Mouse (Mus musculus) heart, postnatal 0 days (tissue): ENCODE data around the gene Raly. TPM values are rescaled to one million over a fixed set of nuclear protein-coding genes. Genes with fewer than 3 reads are reported as not detected.
A peak's percentile ranks its signal among the peaks of the same experiment; 100 is the strongest.

Experiments used
- ATAC-seq: fragments of 200-750 bp; cut with Nextera tagmentation; 2 replicates; pipeline ENCODE4 v1.8.0; 2017; ENCODE audit warnings: low read depth, moderate number of reproducible peaks, moderate library complexity; ENCODE audit not compliant: insufficient read depth
- DNase-seq: peaks from one replicate; pipeline ENCODE4 v3.0.0-alpha.2; 2016; ENCODE audit warnings: low spot score
- H3K27ac ChIP-seq: fragments of 300-500 bp; sonication (generic); 2 replicates; pipeline ENCODE4 v1.5.1; 2014; ENCODE audit warnings: low read depth, mild to moderate bottlenecking
- H3K27me3 ChIP-seq: fragments of 300-500 bp; sonication (generic); 2 replicates; pipeline ENCODE4 v1.6.1; 2014; ENCODE audit warnings: low read length, mixed read lengths; ENCODE audit not compliant: control insufficient read depth, insufficient read depth
- H3K36me3 ChIP-seq: fragments of 300-500 bp; sonication (generic); replicated peaks from 2 replicates; pipeline ENCODE4 v1.6.1; 2014; ENCODE audit warnings: low read length, mixed read lengths; ENCODE audit not compliant: control insufficient read depth, insufficient read depth
- H3K4me1 ChIP-seq: fragments of 300-500 bp; sonication (generic); 2 replicates; pipeline ENCODE4 v1.6.1; 2014; ENCODE audit warnings: antibody characterized with exemption; ENCODE audit not compliant: control insufficient read depth, insufficient read depth
- H3K4me2 ChIP-seq: fragments of 300-500 bp; sonication (generic); 2 replicates; pipeline ENCODE4 v1.6.1; 2014; ENCODE audit warnings: low read depth, mild to moderate bottlenecking, low read length, moderate library complexity
- H3K4me3 ChIP-seq: fragments of 300-500 bp; sonication (generic); 2 replicates; pipeline ENCODE4 v1.5.1; 2014; ENCODE audit warnings: low read depth, low read length
- H3K9ac ChIP-seq: fragments of 300-500 bp; sonication (generic); replicated peaks from 2 replicates; pipeline ENCODE4 v1.6.1; 2014; ENCODE audit warnings: low read depth, low read length, mixed read lengths
- H3K9me3 ChIP-seq: fragments of 300-500 bp; sonication (generic); replicated peaks from 2 replicates; pipeline ENCODE4 v1.6.1; 2016; ENCODE audit warnings: low read length; ENCODE audit not compliant: control insufficient read depth
- CTCF ChIP-seq: IDR thresholded peaks from 2 replicates; pipeline ENCODE4 v1.5.1; 2016; ENCODE audit warnings: antibody characterized with exemption, control low read depth, low read depth
- EP300 ChIP-seq: IDR thresholded peaks from 2 replicates; pipeline ENCODE4 v1.6.1; 2016; ENCODE audit warnings: antibody characterized with exemption, low read depth
- WGBS: fragments of 180-500 bp; shearing (Covaris S2); extraction: QIAGEN DNeasy Blood & Tissue Kit; methylation state at CpG from one replicate; pipeline ENCODE4 v1.1.7; 2014; 5-methylcytosine and 5-hydroxymethylcytosine counted together
- polyA plus RNA-seq: library from polyadenylated mRNA; unstranded; fragments of >200 nt; fragmentation: Nextera tagmentation; extraction: Ambion mirVana; gene quantifications from 2 replicates; pipeline ENCODE4 v1.2.1, GENCODE M21; 2015
- total RNA-seq: library from RNA; depleted of rRNA; stranded (reverse); fragments of >200 nt; gene quantifications from 2 replicates; pipeline ENCODE4 v1.2.3, GENCODE M21; 2014; ENCODE audit warnings: low replicate concordance

The Raly gene
- total and polyA plus RNA-seq, 2 experiments from 2014 or later, result 21.7 to 266 TPM

DNA sequence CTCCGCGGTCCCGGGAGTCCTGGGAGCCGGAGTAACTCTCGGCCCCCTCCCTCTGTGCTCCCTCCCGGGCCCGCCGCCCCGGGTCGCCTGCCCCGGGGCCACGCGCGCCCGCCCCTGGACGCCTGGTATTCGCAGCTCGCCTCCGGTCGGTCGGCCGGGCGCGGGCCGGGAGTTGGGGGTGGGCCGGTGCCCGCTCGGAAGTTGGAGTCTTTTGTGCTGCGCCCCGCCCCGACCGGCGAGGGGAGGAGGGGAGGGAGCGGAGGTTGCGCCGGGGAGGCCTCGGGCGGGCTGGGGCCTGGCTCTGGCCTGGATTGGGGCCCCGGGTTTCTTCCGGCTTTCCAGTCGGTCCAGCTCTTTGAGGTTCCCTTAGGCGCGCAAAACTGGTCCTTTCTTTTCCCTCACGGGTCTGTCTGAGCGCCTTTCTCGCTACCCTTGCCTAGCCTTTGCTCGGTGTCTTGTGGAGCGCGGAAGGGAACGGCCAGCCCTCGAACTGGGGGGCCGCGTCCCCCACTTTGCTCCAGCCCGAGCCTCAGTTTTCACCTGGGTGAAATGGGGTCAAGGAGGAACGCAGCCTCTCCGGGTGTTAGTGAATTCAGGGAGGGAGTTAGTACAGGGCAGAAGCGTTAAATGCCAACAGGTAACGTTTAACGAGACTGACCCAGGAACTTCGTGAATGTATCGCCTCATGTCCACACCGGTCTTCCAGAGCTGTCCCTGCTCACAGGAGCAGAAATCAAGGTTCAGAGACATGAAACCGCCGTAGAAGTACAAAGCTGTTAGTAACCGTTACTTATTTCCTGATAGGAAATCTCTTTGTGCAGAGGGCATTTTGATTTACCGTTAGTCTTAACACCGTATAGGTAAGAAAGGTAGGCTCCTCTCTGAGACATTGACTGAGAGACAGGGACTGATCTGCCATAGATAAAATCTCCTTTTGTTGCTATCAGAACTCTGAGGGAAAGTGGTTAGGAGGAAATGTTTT is 1.1 kb downstream of the Raly start:
- H3K4me2 ChIP-seq, result peak overlapping the region; percentile 92
- H3K9ac ChIP-seq, result peak overlapping the region; percentile 99
- no peaks in the 10 kb centered on the region for H3K36me3 ChIP-seq
- no peaks in the 10 kb centered on the region for H3K9me3 ChIP-seq
- WGBS, result under 1% methylated on average over 66 of the region's 67 CpGs
- H3K27me3 ChIP-seq, result no peaks in the 10 kb centered on the region
- H3K4me3 ChIP-seq, result peak overlapping the region; percentile 99
- H3K4me1 ChIP-seq, result peaks cover 43% of the 10 kb centered on the region
- H3K27ac ChIP-seq, result peak overlapping the region; percentile 99
- ATAC-seq (peak; percentile 49), DNase-seq (peak; percentile 75)
- TF ChIP-seq CTCF (no peak), EP300 (no peak)

DNA sequence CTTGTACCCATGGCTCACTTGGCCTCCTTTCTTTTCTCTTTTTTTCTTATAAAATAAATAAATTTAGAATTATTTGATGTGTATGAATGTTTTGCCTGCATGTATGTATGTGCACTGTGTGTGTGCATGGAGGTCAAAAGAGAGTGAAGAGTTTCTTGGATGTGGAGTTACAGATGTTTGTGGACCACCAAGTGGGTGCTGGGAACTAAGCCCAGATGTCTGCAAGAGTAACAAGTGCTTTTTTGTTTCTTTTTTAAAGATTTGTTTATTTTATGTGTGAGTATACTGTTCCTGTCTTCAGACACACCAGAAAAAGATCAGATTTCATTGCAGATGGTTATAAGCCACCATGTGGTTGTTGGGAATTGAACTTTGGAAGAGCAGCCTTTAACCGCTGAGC is 12.5 kb downstream of the Raly start:
- Histone ChIP-seq H3K4me1 (peaks cover 30% of the 10 kb centered on the region), H3K9ac (no peak overlapping the region), H3K4me3 (no peak overlapping the region), H3K9me3 (no peaks in the 10 kb centered on the region), H3K27me3 (no peaks in the 10 kb centered on the region), H3K27ac (no peak overlapping the region), H3K4me2 (no peak overlapping the region), H3K36me3 (no peaks in the 10 kb centered on the region)
- ATAC-seq (no peak), DNase-seq (no peak)
- no peak for TF ChIP-seq EP300
- TF ChIP-seq CTCF, result no peak
- WGBS, result 96% methylated on average over 1 of the region's 1 CpGs

DNA sequence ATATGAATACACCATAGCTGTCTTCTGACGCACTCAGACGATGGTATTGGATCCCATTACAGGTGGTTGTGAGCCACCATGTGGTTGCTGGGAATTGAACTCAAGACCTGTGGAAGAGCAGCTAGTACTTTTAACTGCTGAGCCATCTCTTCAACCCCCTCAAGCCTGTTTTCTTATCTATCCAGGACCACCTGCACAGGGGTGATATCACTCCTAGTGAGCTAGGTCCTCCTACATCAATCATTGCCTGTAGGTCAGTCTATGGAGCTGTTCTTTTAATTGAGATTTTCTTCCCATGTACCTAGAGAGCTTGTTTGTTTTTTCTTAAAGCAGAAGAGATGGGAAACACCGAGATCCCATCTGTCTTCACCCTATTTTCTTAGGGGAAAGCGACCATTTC is 12.9 kb downstream of the Raly start:
- WGBS, result 72% methylated on average over 4 of the region's 4 CpGs
- no peak for TF ChIP-seq EP300
- no peak for TF ChIP-seq CTCF
- DNase-seq (no peak), ATAC-seq (no peak)
- H3K9me3 ChIP-seq, result no peaks in the 10 kb centered on the region
- no peaks in the 10 kb centered on the region for H3K27me3 ChIP-seq
- H3K4me2 ChIP-seq, result no peak overlapping the region
- H3K27ac ChIP-seq, result 0 out of 2 replicates have a peak overlapping the region, but pooled peaks have one; percentile 11
- no peak overlapping the region for H3K9ac ChIP-seq
- H3K4me3 ChIP-seq, result no peak overlapping the region
- no peaks in the 10 kb centered on the region for H3K36me3 ChIP-seq
- peaks cover 32% of the 10 kb centered on the region for H3K4me1 ChIP-seq

DNA sequence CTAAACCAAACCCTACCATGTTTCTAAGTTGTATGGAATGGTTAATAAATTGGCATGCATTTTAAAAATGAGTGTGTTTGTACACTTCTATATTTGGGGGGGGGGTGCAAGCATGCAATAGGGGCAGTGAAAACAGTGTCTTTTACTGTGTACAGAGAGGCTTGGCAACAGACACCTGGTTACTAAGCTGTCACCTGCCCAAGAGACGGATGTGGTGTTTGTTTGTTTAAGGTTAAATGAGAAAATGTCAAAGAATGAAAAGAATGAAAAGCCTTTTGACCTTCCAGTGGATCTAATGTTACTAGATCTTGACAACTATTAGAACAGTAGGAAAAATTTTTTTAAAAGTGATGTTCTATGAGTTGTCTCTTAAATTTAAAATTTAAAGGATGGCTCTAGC is 16.8 kb downstream of the Raly start:
- Histone ChIP-seq H3K27me3 (no peaks in the 10 kb centered on the region), H3K4me3 (no peak overlapping the region), H3K27ac (no peak overlapping the region), H3K4me1 (peaks cover 52% of the 10 kb centered on the region), H3K4me2 (no peak overlapping the region), H3K9ac (no peak overlapping the region), H3K9me3 (no peaks in the 10 kb centered on the region), H3K36me3 (no peaks in the 10 kb centered on the region)
- ATAC-seq (no peak), DNase-seq (no peak)
- 85% methylated on average over 1 of the region's 1 CpGs for WGBS
- no peak for TF ChIP-seq EP300
- TF ChIP-seq CTCF, result no peak

DNA sequence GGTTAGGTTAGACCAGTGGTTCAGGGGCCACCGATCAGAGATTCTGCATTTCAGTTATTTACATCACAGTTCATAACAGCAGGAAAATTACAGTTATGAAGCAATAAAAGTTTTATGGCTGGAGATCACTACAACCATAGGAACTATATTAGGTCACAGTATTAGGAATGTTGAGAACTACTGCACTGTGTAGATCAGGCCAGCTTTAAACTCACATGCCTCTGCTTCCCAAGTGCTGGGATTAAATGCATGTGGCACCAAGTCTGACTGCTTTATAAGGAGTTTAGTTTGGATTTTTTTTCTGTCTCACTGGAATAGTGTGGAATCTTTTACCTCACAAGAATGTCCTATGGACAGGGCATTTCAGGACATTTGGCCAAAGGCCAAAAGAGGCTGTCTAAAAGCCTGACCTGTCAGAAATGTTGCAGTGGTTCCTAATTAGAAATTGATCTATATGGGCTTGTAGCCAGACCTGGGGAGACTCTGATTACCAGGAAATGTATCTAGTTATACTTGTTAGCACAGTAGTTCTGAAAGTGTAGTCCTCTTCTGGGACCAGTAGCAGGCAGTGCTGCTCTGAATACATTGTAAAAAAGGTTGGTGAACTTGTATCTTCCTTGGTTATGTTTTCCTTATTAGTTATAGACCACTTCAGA is 18.3 kb downstream of the Raly start:
- Histone ChIP-seq H3K9ac (no peak overlapping the region), H3K4me3 (no peak overlapping the region), H3K4me1 (peaks cover 48% of the 10 kb centered on the region), H3K36me3 (no peaks in the 10 kb centered on the region), H3K4me2 (no peak overlapping the region), H3K27me3 (no peaks in the 10 kb centered on the region), H3K9me3 (no peaks in the 10 kb centered on the region), H3K27ac (peak overlapping the region; percentile 62)
- 78% methylated on average over 1 of the region's 1 CpGs for WGBS
- ATAC-seq, result peak; percentile 77; the same call in 1 of the 2 replicates
- TF ChIP-seq EP300, result no peak
- TF ChIP-seq CTCF, result peak; percentile 30
- peak; percentile 44 for DNase-seq
